Mouse (Mus musculus): ENCODE results near the gene Erbb2.
A peak's percentile ranks its signal among the peaks of the same experiment; 100 is the strongest.

The Erbb2 gene

GRCm38 (mm10) chr11:98412273-98412796 lies at the start of gene Erbb2:
Gene Erbb2 (plus strand): TSS chr11:98412470.
- Histone ChIP-seq H3K36me3 (ENCODE audit: insufficient read depth, low read length) (no peaks in the 10 kb centered on the region), H3K4me1 (replicated peaks; ENCODE audit: low read depth, low read length) (peaks cover 42% of the 10 kb centered on the region), H3K27me3 (ENCODE audit: insufficient read depth, low read length) (peaks cover 64% of the 10 kb centered on the region), H3K4me3 (replicated peaks; ENCODE audit: low read length) (peak within 1 kb of the TSS; percentile 94), H3K9me3 (ENCODE audit: low read length) (no peaks in the 10 kb centered on the region)
- no peak for TF ChIP-seq POU5F1 (IDR thresholded peaks at IDR 0.05; ENCODE audit: borderline replicate concordance, low read length)
- no peak for TF ChIP-seq NANOG (IDR thresholded peaks at IDR 0.05; ENCODE audit: borderline replicate concordance, low read length)
- TF ChIP-seq CTCF (conservative IDR thresholded peaks at IDR 0.05; ENCODE audit: low read length): no peak

GRCm38 (mm10) chr11:98363817-98364216 lies 48.5 kb upstream of the Erbb2 start:
- Histone ChIP-seq H3K4me1 (replicated peaks; ENCODE audit: low read depth, low read length) (peaks cover 49% of the 10 kb centered on the region), H3K9me3 (ENCODE audit: low read length) (no peaks in the 10 kb centered on the region), H3K36me3 (ENCODE audit: insufficient read depth, low read length) (peaks cover 8% of the 10 kb centered on the region; the same call in 1 of the 2 replicates), H3K4me3 (replicated peaks; ENCODE audit: low read length) (no peak overlapping the region), H3K27me3 (ENCODE audit: insufficient read depth, low read length) (no peaks in the 10 kb centered on the region)
- no peak for TF ChIP-seq CTCF (conservative IDR thresholded peaks at IDR 0.05; ENCODE audit: low read length)
- no peak for TF ChIP-seq POU5F1 (IDR thresholded peaks at IDR 0.05; ENCODE audit: borderline replicate concordance, low read length)
- no peak for TF ChIP-seq NANOG (IDR thresholded peaks at IDR 0.05; ENCODE audit: borderline replicate concordance, low read length)

- TF ChIP-seq CTCF (conservative IDR thresholded peaks at IDR 0.05; ENCODE audit: low read length) (no peak), POU5F1 (IDR thresholded peaks at IDR 0.05; ENCODE audit: borderline replicate concordance, low read length) (no peak), NANOG (IDR thresholded peaks at IDR 0.05; ENCODE audit: borderline replicate concordance, low read length) (no peak)
- peaks cover 8% of the 10 kb centered on the region; the same call in 1 of the 2 replicates for H3K36me3 ChIP-seq (ENCODE audit: insufficient read depth, low read length)
- H3K4me3 ChIP-seq (replicated peaks; ENCODE audit: low read length): no peak overlapping the region
- peaks cover 49% of the 10 kb centered on the region for H3K4me1 ChIP-seq (replicated peaks; ENCODE audit: low read depth, low read length)
- no peaks in the 10 kb centered on the region for H3K9me3 ChIP-seq (ENCODE audit: low read length)
- no peaks in the 10 kb centered on the region for H3K27me3 ChIP-seq (ENCODE audit: insufficient read depth, low read length)
Observed at GRCm38 (mm10) chr11:98364410-98364809, 47.9 kb upstream of the Erbb2 start.

- H3K4me1 ChIP-seq (replicated peaks; ENCODE audit: low read depth, low read length): peaks cover 56% of the 10 kb centered on the region
- 0 out of 2 replicates have a peak overlapping the region, but pooled peaks have one; percentile 13 for H3K4me3 ChIP-seq (replicated peaks; ENCODE audit: low read length)
- H3K27me3 ChIP-seq (ENCODE audit: insufficient read depth, low read length): no peaks in the 10 kb centered on the region
- TF ChIP-seq CTCF (conservative IDR thresholded peaks at IDR 0.05; ENCODE audit: low read length) (no peak), NANOG (IDR thresholded peaks at IDR 0.05; ENCODE audit: borderline replicate concordance, low read length) (no peak)
- H3K9me3 ChIP-seq (ENCODE audit: low read length): no peaks in the 10 kb centered on the region
- H3K36me3 ChIP-seq (ENCODE audit: insufficient read depth, low read length): no peaks in the 10 kb centered on the region; the same call in 1 of the 2 replicates
Observed at GRCm38 (mm10) chr11:98366290-98366689, 46.0 kb upstream of the Erbb2 start.

- Histone ChIP-seq H3K36me3 (ENCODE audit: insufficient read depth, low read length) (no peaks in the 10 kb centered on the region; the same call in 1 of the 2 replicates), H3K4me1 (replicated peaks; ENCODE audit: low read depth, low read length) (peaks cover 56% of the 10 kb centered on the region), H3K27me3 (ENCODE audit: insufficient read depth, low read length) (no peaks in the 10 kb centered on the region), H3K4me3 (replicated peaks; ENCODE audit: low read length) (no peak overlapping the region), H3K9me3 (ENCODE audit: low read length) (no peaks in the 10 kb centered on the region)
- TF ChIP-seq NANOG (IDR thresholded peaks at IDR 0.05; ENCODE audit: borderline replicate concordance, low read length) (no peak), POU5F1 (IDR thresholded peaks at IDR 0.05; ENCODE audit: borderline replicate concordance, low read length) (no peak), CTCF (conservative IDR thresholded peaks at IDR 0.05; ENCODE audit: low read length) (no peak)
Observed at GRCm38 (mm10) chr11:98367171-98367862, 45.0 kb upstream of the Erbb2 start.

- no peaks in the 10 kb centered on the region for H3K27me3 ChIP-seq (ENCODE audit: insufficient read depth, low read length)
- TF ChIP-seq POU5F1 (IDR thresholded peaks at IDR 0.05; ENCODE audit: borderline replicate concordance, low read length) (no peak), NANOG (IDR thresholded peaks at IDR 0.05; ENCODE audit: borderline replicate concordance, low read length) (no peak), CTCF (conservative IDR thresholded peaks at IDR 0.05; ENCODE audit: low read length) (no peak)
- no peaks in the 10 kb centered on the region for H3K9me3 ChIP-seq (ENCODE audit: low read length)
- peaks cover 57% of the 10 kb centered on the region for H3K4me1 ChIP-seq (replicated peaks; ENCODE audit: low read depth, low read length)
- H3K36me3 ChIP-seq (ENCODE audit: insufficient read depth, low read length): peaks cover 3% of the 10 kb centered on the region; the same call in 1 of the 2 replicates
- no peak overlapping the region for H3K4me3 ChIP-seq (replicated peaks; ENCODE audit: low read length)
Observed at GRCm38 (mm10) chr11:98367863-98368186, 44.4 kb upstream of the Erbb2 start.

GRCm38 (mm10) chr11:98369337-98369736 lies 42.9 kb upstream of the Erbb2 start:
- no peak for TF ChIP-seq POU5F1 (IDR thresholded peaks at IDR 0.05; ENCODE audit: borderline replicate concordance, low read length)
- no peak for TF ChIP-seq NANOG (IDR thresholded peaks at IDR 0.05; ENCODE audit: borderline replicate concordance, low read length)
- no peak for TF ChIP-seq CTCF (conservative IDR thresholded peaks at IDR 0.05; ENCODE audit: low read length)
- Histone ChIP-seq H3K36me3 (ENCODE audit: insufficient read depth, low read length) (peaks cover 11% of the 10 kb centered on the region), H3K4me3 (replicated peaks; ENCODE audit: low read length) (no peak overlapping the region), H3K9me3 (ENCODE audit: low read length) (no peaks in the 10 kb centered on the region), H3K27me3 (ENCODE audit: insufficient read depth, low read length) (no peaks in the 10 kb centered on the region), H3K4me1 (replicated peaks; ENCODE audit: low read depth, low read length) (peaks cover 52% of the 10 kb centered on the region)

- TF ChIP-seq POU5F1 (IDR thresholded peaks at IDR 0.05; ENCODE audit: borderline replicate concordance, low read length) (no peak), NANOG (IDR thresholded peaks at IDR 0.05; ENCODE audit: borderline replicate concordance, low read length) (no peak), CTCF (conservative IDR thresholded peaks at IDR 0.05; ENCODE audit: low read length) (no peak)
- Histone ChIP-seq H3K9me3 (ENCODE audit: low read length) (no peaks in the 10 kb centered on the region), H3K4me3 (replicated peaks; ENCODE audit: low read length) (peak overlapping the region; percentile 67; the same call in 1 of the 2 replicates), H3K36me3 (ENCODE audit: insufficient read depth, low read length) (peaks cover 23% of the 10 kb centered on the region), H3K4me1 (replicated peaks; ENCODE audit: low read depth, low read length) (peaks cover 62% of the 10 kb centered on the region), H3K27me3 (ENCODE audit: insufficient read depth, low read length) (no peaks in the 10 kb centered on the region)
Observed at GRCm38 (mm10) chr11:98370588-98370987, 41.7 kb upstream of the Erbb2 start.
